7 mouse cellular contexts compared by ENCODE assay signal in genomic region chr1:41157651-41158513, GRCm38 (mm10).
DNase-seq lines count a peak whose midpoint lies in the region; ATAC-seq and TF ChIP-seq lines count a peak whose summit lies in the region.

No protein-coding gene starts in this region.

- no peaks in the 10 kb centered on the region for H3K27me3 ChIP-seq in hindbrain, postnatal 0 days (ENCODE audit: insufficient read depth, low read length)

- H3K4me2 ChIP-seq in hindbrain, postnatal 0 days (ENCODE audit: low read depth, low read length) = peak overlapping the region; percentile 49

- no peaks in the 10 kb centered on the region for H3K4me1 ChIP-seq in hindbrain, postnatal 0 days (ENCODE audit: insufficient read depth, low read length)

- 11% methylated on average over 18 of the region's 21 CpGs for WGBS in hindbrain, postnatal 0 days

- H3K27ac ChIP-seq in hindbrain, postnatal 0 days = no peak overlapping the region

- TF ChIP-seq POLR2A in brain, embryonic 14.5 days (IDR thresholded peaks at IDR 0.05; ENCODE audit: borderline replicate concordance, extremely low read depth, insufficient read depth, insufficient read length, poor library complexity, severe bottlenecking) = no peak

- DNase-seq in NIH3T3 (ENCODE audit: low read depth) = peak; percentile 28
- peak; percentile 96 for DNase-seq in brain, embryonic 14.5 days (ENCODE audit: low read depth)
- DNase-seq in hindbrain, postnatal 0 days (ENCODE audit: low spot score) = peak; percentile 81
- peak; percentile 7 to 24 for DNase-seq in left cerebral cortex, postnatal 36 days (ENCODE audit: low spot score in 2 of 2)
- DNase-seq in right cerebral cortex, postnatal 14 days = peak; percentile 25
- no peak for DNase-seq in thymus, adult 18-20 months
- no peak for DNase-seq in urinary bladder, postnatal 4 days (ENCODE audit: low spot score in 2 of 2)

- no peak for TF ChIP-seq CTCF in brain, embryonic 14.5 days (IDR thresholded peaks at IDR 0.05; ENCODE audit: borderline replicate concordance, extremely low read depth, insufficient read depth, insufficient read length)
- TF ChIP-seq CTCF in hindbrain, postnatal 0 days (IDR thresholded peaks at IDR 0.05; ENCODE audit: low read depth) = no peak

- no peaks in the 10 kb centered on the region for H3K9me3 ChIP-seq in hindbrain, postnatal 0 days (ENCODE audit: low read length)

- intact Hi-C loops in left cerebral cortex, postnatal 36 days (cut with DNase I) = loop anchor here (10.0 kb wide), 4 partner anchors 283 to 1617 kb away; no protein-coding TSS in a partner anchor

- H3K9ac ChIP-seq in hindbrain, postnatal 0 days (replicated peaks; ENCODE audit: low read length) = no peak overlapping the region

- ATAC-seq in hindbrain, postnatal 0 days = peak; percentile 93

- no peaks in the 10 kb centered on the region for H3K36me3 ChIP-seq in hindbrain, postnatal 0 days (ENCODE audit: insufficient read depth, low read length)

- peak overlapping the region; percentile 15; the same call in 1 of the 2 replicates for H3K4me3 ChIP-seq in hindbrain, postnatal 0 days (ENCODE audit: low read length)

Comparison
In these comparisons a context has a peak if more than half of its experiments do, and no peak if none do; other contexts are left out.
1. DNase-seq: peak in NIH3T3 (single experiment), brain, embryonic 14.5 days (single experiment), hindbrain, postnatal 0 days (single experiment), left cerebral cortex, postnatal 36 days (2 of 2) and right cerebral cortex, postnatal 14 days (single experiment); none in thymus, adult 18-20 months (0 of 2) and urinary bladder, postnatal 4 days (0 of 2).